Mouse (Mus musculus) spleen, postnatal 10 days (tissue): Measurements from ENCODE around the gene Gm14862.
A peak's percentile ranks its signal among the peaks of the same experiment; 100 is the strongest.

Source experiments
- DNase-seq, 2 experiments: peaks; one replicate each; pipeline ENCODE4 v3.0.0; 2021 to 2022; ENCODE audit warnings: low spot score in 2 of 2

The Gm14862 gene

DNA sequence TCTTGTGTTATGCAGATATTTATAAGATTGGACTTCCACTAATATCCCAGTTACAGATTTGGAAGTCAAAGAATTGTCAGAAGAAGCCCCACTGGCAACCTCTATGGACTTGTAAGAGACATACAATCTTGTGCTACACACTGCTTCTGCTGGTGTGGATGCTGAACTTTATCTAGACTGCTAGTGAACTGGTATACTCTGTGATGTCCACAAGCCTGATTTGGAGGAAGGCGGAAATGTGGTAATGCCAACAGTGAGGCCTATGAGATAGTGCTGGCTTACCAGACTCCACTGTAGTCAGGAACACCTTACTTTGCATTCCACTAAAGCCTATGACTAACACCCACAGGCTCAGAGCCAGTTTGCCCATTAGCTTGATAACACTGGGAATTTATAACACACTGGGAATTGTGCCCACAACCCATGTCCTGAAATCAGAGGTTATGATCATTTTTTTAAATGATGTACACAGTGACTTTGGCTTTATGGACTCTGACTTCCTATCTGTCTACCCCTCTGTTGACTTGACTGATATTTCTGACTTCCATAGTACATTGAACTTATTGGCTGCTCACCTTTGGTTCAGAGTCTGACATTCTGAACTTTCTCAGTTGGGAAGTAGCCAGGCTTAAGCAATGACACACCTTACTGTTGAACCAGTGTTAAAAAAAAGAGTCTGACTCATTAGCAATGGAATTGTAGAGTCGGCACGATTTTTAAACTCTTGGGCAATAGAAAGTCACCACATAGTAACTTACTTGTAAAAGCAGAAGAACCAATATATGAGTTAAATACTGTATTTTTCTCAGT is 34.1 kb downstream of the Gm14862 start:
- no peak for DNase-seq

DNA sequence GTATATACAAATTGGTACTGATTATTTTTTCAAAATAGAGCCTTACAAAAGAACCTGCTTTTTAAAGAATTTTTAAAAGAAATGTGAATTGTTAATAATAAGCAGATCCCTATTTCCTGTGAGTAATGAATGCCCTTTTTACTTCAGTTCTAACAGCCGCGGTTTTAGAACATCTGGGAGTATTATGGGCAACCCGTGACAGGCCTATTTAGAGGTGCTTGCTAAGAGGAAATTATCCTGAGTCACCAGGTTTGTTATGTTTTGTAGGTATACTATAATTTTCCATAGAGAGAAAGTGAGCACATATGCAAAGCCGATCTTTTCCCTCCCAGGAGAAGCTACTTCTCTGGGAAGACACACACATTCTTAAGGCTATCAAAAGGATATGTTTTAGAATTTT is 35.0 kb downstream of the Gm14862 start:
- DNase-seq = no peak

DNA sequence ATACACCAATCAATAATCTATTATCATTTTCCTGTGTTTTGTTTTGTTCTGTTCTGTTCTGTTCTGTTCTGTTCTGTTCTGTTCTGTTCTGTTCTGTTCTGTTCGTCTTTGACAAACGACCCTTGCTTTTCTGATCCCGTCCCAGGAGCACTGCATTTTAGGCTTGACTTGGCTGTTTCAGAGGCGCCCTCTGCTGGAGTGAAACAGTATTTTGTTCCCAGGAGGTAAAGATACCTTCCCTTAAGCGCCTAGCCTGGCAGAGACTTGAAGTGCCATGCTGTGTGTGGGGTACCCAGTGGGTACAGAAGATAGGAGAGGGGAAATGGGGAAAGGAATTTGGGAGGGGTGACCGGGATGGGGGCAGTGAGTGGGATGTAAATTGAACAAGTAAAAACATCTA is 35.5 kb downstream of the Gm14862 start:
- peak; percentile 48 to 75 for DNase-seq

DNA sequence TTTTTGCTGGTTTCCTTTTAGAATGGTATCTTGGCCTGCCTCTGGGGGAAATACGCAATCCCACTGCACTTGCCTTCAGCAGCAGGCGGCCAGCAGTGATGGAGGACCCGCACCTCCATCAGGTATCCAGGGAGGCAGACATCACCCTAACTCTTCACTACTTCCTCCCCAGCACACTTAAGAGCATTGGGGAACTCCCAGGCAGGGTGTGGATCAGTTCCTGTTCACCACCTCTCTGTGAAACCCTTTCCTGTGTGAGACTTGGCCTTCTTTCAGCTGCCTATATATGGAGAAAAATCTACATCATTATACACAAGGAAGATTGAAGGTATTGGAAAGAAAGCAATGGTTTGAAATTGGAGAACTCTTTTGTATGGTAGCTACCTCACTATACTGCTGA is 37.1 kb downstream of the Gm14862 start:
- DNase-seq = no peak

DNA sequence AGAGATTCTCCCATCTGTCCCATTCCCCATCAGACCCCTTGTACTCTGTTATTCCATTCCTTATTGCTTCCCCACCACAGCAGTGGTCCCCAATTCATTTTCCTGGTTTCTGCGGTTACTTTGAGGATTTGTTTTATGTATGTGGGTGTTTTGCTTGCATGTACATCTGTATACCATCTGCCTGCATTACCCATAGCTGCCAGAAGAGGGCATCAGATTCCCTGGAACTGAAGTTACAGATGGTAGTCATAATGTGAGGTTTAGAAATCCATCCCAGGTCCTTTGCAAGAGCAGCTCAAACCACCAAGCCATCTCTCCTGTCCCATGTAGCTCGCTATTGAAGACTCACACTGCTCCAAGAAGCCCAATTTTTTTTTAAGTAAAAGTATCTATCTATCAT is 40.5 kb downstream of the Gm14862 start:
- peak in 1 of 2 experiments; percentile 67 for DNase-seq

DNA sequence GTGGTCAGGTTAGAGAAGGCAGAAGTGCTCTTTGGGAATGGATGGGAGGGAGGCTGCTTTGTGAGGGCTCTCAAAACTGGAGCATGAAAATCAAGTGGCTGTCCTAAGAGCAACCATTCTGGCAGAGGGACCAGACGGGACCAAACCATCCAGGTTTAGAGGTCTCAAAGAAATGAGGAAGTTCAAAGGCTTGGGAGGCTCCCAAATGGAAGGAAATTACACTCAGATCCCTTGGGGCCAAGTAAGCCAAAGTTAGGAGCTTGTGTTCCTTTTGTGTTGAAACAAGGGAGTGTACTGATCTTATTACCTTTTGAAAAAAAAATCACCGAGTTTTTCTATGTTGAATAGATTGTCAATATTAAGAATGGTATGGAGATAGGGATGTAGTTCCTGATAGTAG is 51.6 kb downstream of the Gm14862 start:
- no peak for DNase-seq

DNA sequence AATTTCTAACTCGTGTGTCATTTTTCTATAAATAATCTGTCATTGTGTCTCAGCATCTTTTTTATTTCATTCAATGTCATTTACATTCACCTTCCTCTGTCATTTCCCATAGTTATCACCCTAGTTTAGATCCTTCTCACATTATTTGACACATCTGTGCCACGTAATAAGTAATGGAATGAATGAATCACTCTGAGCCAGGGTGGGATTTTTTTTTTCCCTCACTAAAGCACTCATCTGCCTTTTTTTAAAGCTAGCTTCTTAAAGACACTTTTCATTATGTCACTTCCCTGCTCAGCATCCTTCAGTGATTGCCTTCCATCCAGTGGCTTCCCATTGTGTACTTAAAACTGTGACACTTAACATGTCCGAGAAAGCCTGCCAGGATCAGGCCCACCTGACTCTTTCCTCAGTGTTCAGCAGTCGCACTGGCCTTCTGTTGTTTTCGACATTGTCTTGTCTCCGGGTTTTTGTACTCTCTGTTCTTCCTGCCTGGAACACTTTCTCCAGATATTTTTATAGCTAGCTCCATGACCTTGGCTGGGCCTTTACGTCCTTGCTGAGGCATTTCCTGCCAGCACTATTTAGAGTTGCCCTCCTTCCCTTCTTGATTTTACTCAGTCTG is 53.8 kb downstream of the Gm14862 start:
- no peak for DNase-seq

DNA sequence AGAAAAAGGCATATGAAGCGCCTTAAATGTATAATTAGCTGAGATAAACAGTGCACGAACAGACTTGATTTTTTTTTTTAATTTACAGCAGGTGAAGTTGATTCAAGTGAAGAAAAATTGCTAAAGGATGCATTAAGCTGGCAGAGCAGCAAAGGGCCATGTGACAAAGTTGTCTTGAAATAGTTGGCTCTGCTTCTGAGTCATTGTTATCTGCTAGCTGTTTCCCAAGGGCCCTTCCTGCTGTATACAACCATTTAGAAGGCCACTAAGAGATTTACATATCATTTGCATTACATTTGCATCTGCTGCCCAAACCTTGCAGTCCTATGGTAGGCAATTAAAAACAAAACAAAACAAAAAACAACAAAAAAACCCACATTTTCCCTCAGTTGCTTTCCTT is 54.7 kb downstream of the Gm14862 start:
- no peak for DNase-seq
